Mouse (Mus musculus) stomach, adult 2 months (tissue): ENCODE results near the gene Lhfpl3. TPM values are rescaled to one million over a fixed set of nuclear protein-coding genes. Genes with fewer than 3 reads are reported as not detected.

Experiments used
- polyA plus RNA-seq: library from polyadenylated mRNA; depleted of rRNA; stranded (reverse); fragments of >200 nt; gene quantifications from 2 replicates; pipeline ENCODE4 v1.2.3, GENCODE M21; 2012; rRNA removed

The Lhfpl3 gene
- polyA plus RNA-seq = 0.16 TPM in 1 of 2 replicates, not detected in the other

DNA sequence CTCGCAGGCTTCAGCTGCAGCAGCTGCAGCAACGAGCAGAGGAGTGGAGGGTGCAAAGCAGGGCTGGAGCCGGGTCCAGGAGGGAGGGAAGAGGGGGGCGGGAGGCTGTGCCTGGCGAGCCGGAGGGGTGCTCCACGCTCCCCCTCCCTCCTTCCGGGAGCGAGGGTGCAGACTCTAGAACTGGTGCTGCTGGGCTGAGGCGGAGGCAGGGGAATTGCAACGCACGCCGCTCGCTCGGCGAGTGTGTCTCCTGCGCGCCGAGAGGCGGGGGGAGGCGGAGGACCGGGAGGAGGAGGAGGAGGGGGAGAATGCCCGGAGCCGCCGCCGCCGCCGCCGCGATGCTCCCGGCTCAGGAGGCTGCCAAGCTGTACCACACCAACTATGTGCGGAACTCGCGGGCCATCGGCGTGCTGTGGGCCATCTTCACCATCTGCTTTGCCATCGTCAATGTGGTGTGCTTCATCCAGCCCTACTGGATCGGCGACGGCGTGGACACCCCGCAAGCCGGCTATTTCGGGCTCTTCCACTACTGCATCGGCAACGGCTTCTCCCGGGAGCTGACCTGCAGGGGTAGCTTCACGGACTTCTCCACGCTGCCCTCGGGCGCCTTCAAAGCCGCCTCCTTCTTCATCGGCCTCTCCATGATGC, at the start of gene Lhfpl3:
TSS of gene Lhfpl3 (plus strand) at position 175 of the 648 bp plus-strand sequence.

Other genes starting within 250 kb of the Lhfpl3 start
- 0.19 and 1.3 TPM in 2 replicates for gene Orc5, start 195.6 kb upstream of the Lhfpl3 start, polyA plus RNA-seq